Mouse (Mus musculus): ENCODE measurements around the gene Ptprq. TPM values are rescaled to one million over a fixed set of nuclear protein-coding genes. Genes with fewer than 3 reads are reported as not detected.
A peak's percentile ranks its signal among the peaks of the same experiment; 100 is the strongest.

Gene Ptprq
- polyA plus RNA-seq, 1 experiment from 2014 or later = 0.09 TPM

GRCm38 (mm10) chr10:107514735-107515134, 205.1 kb downstream of the Ptprq start:
- Histone ChIP-seq H3K4me2 (ENCODE audit: low read depth, low read length) (no peak overlapping the region), H3K4me3 (ENCODE audit: low read length) (no peak overlapping the region), H3K9ac (ENCODE audit: low read length) (no peak overlapping the region), H3K27ac (ENCODE audit: low read length) (no peak overlapping the region), H3K9me3 (ENCODE audit: control insufficient read depth, low read length) (no peaks in the 10 kb centered on the region), H3K4me1 (replicated peaks; ENCODE audit: control insufficient read depth, insufficient read depth, low read length) (no peaks in the 10 kb centered on the region), H3K36me3 (ENCODE audit: control insufficient read depth, insufficient read depth, low read length) (no peaks in the 10 kb centered on the region), H3K27me3 (ENCODE audit: control insufficient read depth, insufficient read depth, low read depth, low read length) (no peaks in the 10 kb centered on the region)
- ATAC-seq (ENCODE audit: low read depth) = no peak
- 79% methylated on average over 7 of the region's 7 CpGs for WGBS

DNA sequence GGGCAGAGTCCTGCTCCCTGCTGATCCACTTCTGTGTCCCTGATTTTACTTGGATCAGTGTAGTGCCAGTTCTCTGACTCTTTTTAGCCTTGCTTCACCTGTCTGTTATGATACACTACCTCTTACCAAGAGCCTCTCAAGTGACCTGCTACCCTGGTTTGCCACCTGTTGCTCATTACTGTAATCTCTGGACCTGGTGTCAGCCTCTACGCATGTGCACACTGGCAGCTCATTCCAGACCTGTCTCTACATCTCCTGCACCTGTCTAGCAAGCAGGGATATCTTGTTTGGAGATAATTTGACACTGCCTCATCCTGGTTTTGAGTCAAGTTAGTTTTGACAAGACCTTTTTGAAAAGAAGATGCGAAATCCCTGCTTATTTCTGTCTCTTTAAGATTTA, 213.5 kb downstream of the Ptprq start:
- no peak overlapping the region for H3K9ac ChIP-seq (ENCODE audit: low read length)
- H3K4me3 ChIP-seq (ENCODE audit: low read length) = no peak overlapping the region
- H3K4me1 ChIP-seq (replicated peaks; ENCODE audit: control insufficient read depth, insufficient read depth, low read length) = no peaks in the 10 kb centered on the region
- no peaks in the 10 kb centered on the region for H3K36me3 ChIP-seq (ENCODE audit: control insufficient read depth, insufficient read depth, low read length)
- WGBS = 76% methylated on average over 2 of the region's 2 CpGs
- no peak overlapping the region for H3K4me2 ChIP-seq (ENCODE audit: low read depth, low read length)
- no peaks in the 10 kb centered on the region for H3K27me3 ChIP-seq (ENCODE audit: control insufficient read depth, insufficient read depth, low read depth, low read length)
- H3K27ac ChIP-seq (ENCODE audit: low read length) = no peak overlapping the region
- no peak for ATAC-seq (ENCODE audit: low read depth)
- H3K9me3 ChIP-seq (ENCODE audit: control insufficient read depth, low read length) = no peaks in the 10 kb centered on the region

GRCm38 (mm10) chr10:107503430-107503829, 216.4 kb downstream of the Ptprq start:
- Histone ChIP-seq H3K36me3 (ENCODE audit: control insufficient read depth, insufficient read depth, low read length) (no peaks in the 10 kb centered on the region), H3K9me3 (ENCODE audit: control insufficient read depth, low read length) (no peaks in the 10 kb centered on the region), H3K9ac (ENCODE audit: low read length) (no peak overlapping the region), H3K4me1 (replicated peaks; ENCODE audit: control insufficient read depth, insufficient read depth, low read length) (no peaks in the 10 kb centered on the region), H3K4me2 (ENCODE audit: low read depth, low read length) (no peak overlapping the region), H3K27ac (ENCODE audit: low read length) (no peak overlapping the region), H3K27me3 (ENCODE audit: control insufficient read depth, insufficient read depth, low read depth, low read length) (no peaks in the 10 kb centered on the region), H3K4me3 (ENCODE audit: low read length) (no peak overlapping the region)
- no peak for ATAC-seq (ENCODE audit: low read depth)
- 38% methylated on average over 4 of the region's 4 CpGs for WGBS

- no peaks in the 10 kb centered on the region for H3K36me3 ChIP-seq (ENCODE audit: control insufficient read depth, insufficient read depth, low read length)
- H3K9ac ChIP-seq (ENCODE audit: low read length) = no peak overlapping the region
- no peaks in the 10 kb centered on the region for H3K9me3 ChIP-seq (ENCODE audit: control insufficient read depth, low read length)
- no peak for ATAC-seq (ENCODE audit: low read depth)
- H3K4me2 ChIP-seq (ENCODE audit: low read depth, low read length) = no peak overlapping the region
- no peak overlapping the region for H3K4me3 ChIP-seq (ENCODE audit: low read length)
- H3K27ac ChIP-seq (ENCODE audit: low read length) = no peak overlapping the region
- H3K27me3 ChIP-seq (ENCODE audit: control insufficient read depth, insufficient read depth, low read depth, low read length) = no peaks in the 10 kb centered on the region
- no peaks in the 10 kb centered on the region for H3K4me1 ChIP-seq (replicated peaks; ENCODE audit: control insufficient read depth, insufficient read depth, low read length)
- WGBS = 86% methylated on average over 7 of the region's 7 CpGs
These were observed 217.7 kb downstream of the Ptprq start for GRCm38 (mm10) chr10:107502193-107502592.

GRCm38 (mm10) chr10:107499656-107500055, 220.2 kb downstream of the Ptprq start:
- H3K9ac ChIP-seq (ENCODE audit: low read length) = no peak overlapping the region
- H3K4me1 ChIP-seq (replicated peaks; ENCODE audit: control insufficient read depth, insufficient read depth, low read length) = no peaks in the 10 kb centered on the region
- H3K27me3 ChIP-seq (ENCODE audit: control insufficient read depth, insufficient read depth, low read depth, low read length) = no peaks in the 10 kb centered on the region
- no peak overlapping the region for H3K4me3 ChIP-seq (ENCODE audit: low read length)
- no peak overlapping the region for H3K4me2 ChIP-seq (ENCODE audit: low read depth, low read length)
- H3K27ac ChIP-seq (ENCODE audit: low read length) = no peak overlapping the region
- H3K9me3 ChIP-seq (ENCODE audit: control insufficient read depth, low read length) = no peaks in the 10 kb centered on the region
- ATAC-seq (ENCODE audit: low read depth) = no peak
- 67% methylated on average over 7 of the region's 7 CpGs for WGBS
- H3K36me3 ChIP-seq (ENCODE audit: control insufficient read depth, insufficient read depth, low read length) = no peaks in the 10 kb centered on the region

DNA sequence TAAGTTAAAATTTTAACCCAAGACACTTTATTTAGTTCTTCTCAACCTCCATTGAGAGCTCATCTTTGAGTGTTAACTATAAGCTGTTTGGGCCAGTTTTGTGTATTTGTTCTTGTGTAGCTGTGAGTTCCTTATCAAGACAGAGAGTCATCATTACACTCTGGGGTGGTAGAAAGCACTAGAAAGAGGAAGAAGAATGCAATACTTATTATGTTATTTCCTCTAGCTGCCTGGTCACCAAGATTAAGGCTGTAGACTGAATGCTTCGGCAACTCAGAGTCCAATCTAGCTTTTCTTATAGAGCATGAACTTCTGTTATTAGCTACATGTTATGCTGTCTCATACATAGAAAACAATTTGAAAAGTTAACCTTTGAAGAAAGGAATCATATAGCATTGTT, 223.4 kb downstream of the Ptprq start:
- no peaks in the 10 kb centered on the region for H3K4me1 ChIP-seq (replicated peaks; ENCODE audit: control insufficient read depth, insufficient read depth, low read length)
- H3K27ac ChIP-seq (ENCODE audit: low read length) = no peak overlapping the region
- 75% methylated on average over 1 of the region's 1 CpGs for whole genome bisulfite sequencing
- H3K27me3 ChIP-seq (ENCODE audit: control insufficient read depth, insufficient read depth, low read depth, low read length) = no peaks in the 10 kb centered on the region
- no peak overlapping the region for H3K4me3 ChIP-seq (ENCODE audit: low read length)
- H3K4me2 ChIP-seq (ENCODE audit: low read depth, low read length) = no peak overlapping the region
- no peaks in the 10 kb centered on the region for H3K36me3 ChIP-seq (ENCODE audit: control insufficient read depth, insufficient read depth, low read length)
- H3K9ac ChIP-seq (ENCODE audit: low read length) = no peak overlapping the region
- H3K9me3 ChIP-seq (ENCODE audit: control insufficient read depth, low read length) = no peaks in the 10 kb centered on the region
- ATAC-seq (ENCODE audit: low read depth) = no peak

- Histone ChIP-seq H3K4me1 (replicated peaks; ENCODE audit: control insufficient read depth, insufficient read depth, low read length) (no peaks in the 10 kb centered on the region), H3K27me3 (ENCODE audit: control insufficient read depth, insufficient read depth, low read depth, low read length) (no peaks in the 10 kb centered on the region), H3K9me3 (ENCODE audit: control insufficient read depth, low read length) (no peaks in the 10 kb centered on the region), H3K9ac (ENCODE audit: low read length) (no peak within 1 kb of the TSS; the same call in 1 of the 2 replicates), H3K36me3 (ENCODE audit: control insufficient read depth, insufficient read depth, low read length) (no peaks in the 10 kb centered on the region), H3K4me2 (ENCODE audit: low read depth, low read length) (peak within 1 kb of the TSS; percentile 66), H3K4me3 (ENCODE audit: low read length) (peak within 1 kb of the TSS; percentile 36; the same call in 1 of the 2 replicates), H3K27ac (ENCODE audit: low read length) (no peak within 1 kb of the TSS)
- WGBS = 88% methylated on average over 6 of the region's 6 CpGs
- no peak for ATAC-seq (ENCODE audit: low read depth)
These were observed 225.3 kb downstream of the Ptprq start, which contains the start of gene Myf6 for GRCm38 (mm10) chr10:107494568-107494967. Myf6 (minus strand) TSS chr10:107494737.

DNA sequence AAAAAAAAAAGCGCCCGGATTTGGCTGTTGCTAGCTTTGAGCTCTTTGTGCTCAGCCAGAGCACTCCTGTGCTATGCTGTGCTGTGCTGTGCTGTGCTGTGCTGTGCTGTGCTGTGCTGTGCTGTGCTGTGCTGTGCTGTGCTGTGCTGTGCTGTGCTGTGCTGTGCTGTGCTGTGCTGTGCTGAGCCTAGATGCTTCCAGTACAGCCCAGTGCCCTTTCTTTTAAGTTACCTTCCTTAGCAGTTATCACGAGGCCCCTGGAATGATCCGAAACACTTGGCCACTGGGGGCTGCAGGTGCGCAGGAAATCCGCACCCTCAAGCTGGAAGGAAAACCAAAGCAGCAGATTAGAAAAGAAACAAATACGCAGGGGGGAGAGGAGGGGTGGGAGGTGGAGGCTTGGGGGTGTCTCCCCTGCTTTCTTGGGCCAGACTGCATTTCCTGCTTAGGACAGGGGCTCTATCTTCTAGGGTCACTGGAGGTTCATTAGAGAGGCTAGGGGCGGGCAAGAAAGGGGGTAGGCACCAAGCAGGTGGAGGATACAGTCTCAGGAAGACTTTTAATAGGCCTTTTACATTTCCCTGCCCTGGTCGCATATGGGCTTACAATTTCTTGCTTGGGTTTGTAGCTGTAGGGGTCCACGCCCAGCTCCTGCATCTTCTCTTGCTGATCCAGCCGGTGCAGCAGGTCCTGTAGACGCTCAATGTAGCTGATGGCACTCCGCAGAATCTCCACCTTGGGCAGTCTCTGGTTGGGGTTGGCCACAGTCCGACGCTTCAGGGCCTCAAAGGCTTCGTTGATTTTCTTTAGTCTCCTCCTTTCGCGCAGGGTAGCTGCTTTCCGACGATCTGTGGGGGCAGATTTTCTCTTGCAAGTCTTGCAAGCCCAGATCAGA, 226.0 kb downstream of the Ptprq start:
- Histone ChIP-seq H3K9me3 (ENCODE audit: control insufficient read depth, low read length) (no peaks in the 10 kb centered on the region), H3K4me1 (replicated peaks; ENCODE audit: control insufficient read depth, insufficient read depth, low read length) (no peaks in the 10 kb centered on the region), H3K36me3 (ENCODE audit: control insufficient read depth, insufficient read depth, low read length) (no peaks in the 10 kb centered on the region), H3K4me3 (ENCODE audit: low read length) (peak overlapping the region; percentile 36), H3K4me2 (ENCODE audit: low read depth, low read length) (peak overlapping the region; percentile 66), H3K9ac (ENCODE audit: low read length) (peak overlapping the region; percentile 60), H3K27ac (ENCODE audit: low read length) (no peak overlapping the region), H3K27me3 (ENCODE audit: control insufficient read depth, insufficient read depth, low read depth, low read length) (no peaks in the 10 kb centered on the region)
- 48% methylated on average over 20 of the region's 20 CpGs for WGBS
- ATAC-seq (ENCODE audit: low read depth) = peak; percentile 10

DNA sequence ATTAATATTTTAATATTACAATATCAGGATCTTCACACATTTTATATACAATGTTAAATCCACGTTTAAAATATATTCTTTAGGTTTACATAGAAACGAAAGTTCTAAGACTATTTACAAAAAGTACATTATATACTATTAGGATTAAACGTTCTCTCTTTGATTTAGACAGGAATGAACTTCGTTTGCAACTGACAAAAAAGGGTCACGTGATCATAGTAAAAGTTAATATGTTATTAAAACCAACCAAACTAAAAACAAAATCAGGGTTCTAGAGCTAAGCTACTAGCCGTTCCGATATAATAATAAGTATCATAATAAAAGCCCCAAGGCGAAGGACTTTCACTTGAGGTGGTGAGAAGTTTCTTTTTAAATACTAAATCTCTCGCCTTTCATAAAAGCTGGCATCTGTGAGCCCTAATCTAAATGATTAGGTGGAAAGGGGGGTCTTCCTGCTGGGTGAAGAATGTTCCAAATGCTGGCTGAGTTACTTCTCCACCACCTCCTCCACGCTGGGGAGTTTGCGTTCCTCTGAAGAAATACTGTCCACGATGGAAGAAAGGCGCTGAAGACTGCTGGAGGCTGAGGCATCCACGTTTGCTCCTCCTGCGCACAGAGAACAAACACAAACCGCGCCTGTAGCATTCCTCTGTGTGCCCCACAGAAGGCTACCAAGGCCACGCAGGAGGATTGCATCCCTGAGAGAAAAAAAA, 226.8 kb downstream of the Ptprq start:
- Histone ChIP-seq H3K4me3 (ENCODE audit: low read length) (peak overlapping the region; percentile 36), H3K27me3 (ENCODE audit: control insufficient read depth, insufficient read depth, low read depth, low read length) (no peaks in the 10 kb centered on the region), H3K36me3 (ENCODE audit: control insufficient read depth, insufficient read depth, low read length) (no peaks in the 10 kb centered on the region), H3K4me1 (replicated peaks; ENCODE audit: control insufficient read depth, insufficient read depth, low read length) (no peaks in the 10 kb centered on the region), H3K27ac (ENCODE audit: low read length) (no peak overlapping the region), H3K9me3 (ENCODE audit: control insufficient read depth, low read length) (no peaks in the 10 kb centered on the region), H3K4me2 (ENCODE audit: low read depth, low read length) (peak overlapping the region; percentile 66), H3K9ac (ENCODE audit: low read length) (peak overlapping the region; percentile 60)
- peak; percentile 68 for ATAC-seq (ENCODE audit: low read depth)
- WGBS = 24% methylated on average over 18 of the region's 18 CpGs

All from lung, embryonic 16.5 days (tissue).